ENCODE assay signal across 11 mouse cellular contexts in genomic region chr4:148513021-148513559, GRCm38 (mm10). TPM values are rescaled to one million over a fixed set of nuclear protein-coding genes. Genes with fewer than 3 reads are reported as not detected.
DNase-seq lines count a peak whose midpoint lies in the region; ATAC-seq and TF ChIP-seq lines count a peak whose summit lies in the region.
"Had no signal": no experiment of that assay in that cellular context is flagged by ENCODE, and none has a peak within 500 bp of the region (broad histone marks: within the 10 kb centered on the region; RNA-seq: fewer than 3 reads in every experiment).

No protein-coding gene starts in this region.

- H3K9me3 ChIP-seq in heart, embryonic 11.5 days (replicated peaks; ENCODE audit: control insufficient read depth, low read length) = no peaks in the 10 kb centered on the region
- no peaks in the 10 kb centered on the region for H3K9me3 ChIP-seq in midbrain, embryonic 11.5 days (ENCODE audit: control insufficient read depth, low read length)
- no peaks in the 10 kb centered on the region for H3K9me3 ChIP-seq in midbrain, embryonic 16.5 days (replicated peaks; ENCODE audit: control insufficient read depth, low read length, poor library complexity, severe bottlenecking)
- no peaks in the 10 kb centered on the region for H3K9me3 ChIP-seq in hindbrain, postnatal 0 days (ENCODE audit: low read length)
- H3K9me3 ChIP-seq in stomach, postnatal 0 days (ENCODE audit: control insufficient read depth, low read length) = no peaks in the 10 kb centered on the region
- H3K9me3 ChIP-seq: heart, embryonic 15.5 days had no signal

- no peak overlapping the region for H3K4me2 ChIP-seq in heart, embryonic 11.5 days
- H3K4me2 ChIP-seq in midbrain, embryonic 11.5 days = no peak overlapping the region
- H3K4me2 ChIP-seq in midbrain, embryonic 16.5 days (ENCODE audit: low read length) = no peak overlapping the region
- H3K4me2 ChIP-seq in hindbrain, postnatal 0 days (ENCODE audit: low read depth, low read length) = no peak overlapping the region
- H3K4me2 ChIP-seq in stomach, postnatal 0 days (replicated peaks; ENCODE audit: low read depth) = no peak overlapping the region
- H3K4me2 ChIP-seq: heart, embryonic 15.5 days had no signal

- no peak overlapping the region for H3K27ac ChIP-seq in heart, embryonic 11.5 days (ENCODE audit: low read depth, low read length)
- no peak overlapping the region for H3K27ac ChIP-seq in midbrain, embryonic 11.5 days (ENCODE audit: low read depth, low read length)
- no peak overlapping the region for H3K27ac ChIP-seq in midbrain, embryonic 16.5 days (ENCODE audit: low read length)
- H3K27ac ChIP-seq in hindbrain, postnatal 0 days = peak overlapping the region; percentile 57
- H3K27ac ChIP-seq in stomach, postnatal 0 days (replicated peaks) = no peak overlapping the region
- H3K27ac ChIP-seq: heart, embryonic 15.5 days had no signal

- TF ChIP-seq EP300 in stomach, postnatal 0 days (optimal IDR thresholded peaks at IDR 0.05) = no peak

- H3K27me3 ChIP-seq in heart, embryonic 11.5 days (ENCODE audit: control insufficient read depth, insufficient read depth, low read length) = no peaks in the 10 kb centered on the region
- H3K27me3 ChIP-seq in midbrain, embryonic 11.5 days (ENCODE audit: control insufficient read depth, insufficient read depth, low read length) = no peaks in the 10 kb centered on the region
- no peaks in the 10 kb centered on the region for H3K27me3 ChIP-seq in midbrain, embryonic 16.5 days (ENCODE audit: control insufficient read depth, insufficient read depth, low read depth, low read length)
- no peaks in the 10 kb centered on the region for H3K27me3 ChIP-seq in hindbrain, postnatal 0 days (ENCODE audit: insufficient read depth, low read length)
- no peaks in the 10 kb centered on the region for H3K27me3 ChIP-seq in stomach, postnatal 0 days (ENCODE audit: control insufficient read depth, insufficient read depth, low read length)
- H3K27me3 ChIP-seq: CH12.LX; heart, embryonic 15.5 days had no signal

- TF ChIP-seq CTCF in hindbrain, postnatal 0 days (IDR thresholded peaks at IDR 0.05; ENCODE audit: low read depth) = no peak
- no peak for TF ChIP-seq CTCF in stomach, postnatal 0 days (IDR thresholded peaks at IDR 0.05; ENCODE audit: low read depth)

- DNase-seq in heart, adult 11 months = peak; percentile 96
- DNase-seq in midbrain, embryonic 11.5 days (ENCODE audit: low spot score, missing footprints) = peak; percentile 21
- peak; percentile 4 for DNase-seq in hindbrain, postnatal 0 days (ENCODE audit: low spot score)
- no peak for DNase-seq in stomach, postnatal 0 days (ENCODE audit: low spot score)
- DNase-seq in ovary, adult 18-20 months (ENCODE audit: low spot score) = no peak
- no peak for DNase-seq in frontal cortex, postnatal 25 days (ENCODE audit: low spot score in 2 of 2)
- DNase-seq: adrenal gland, postnatal 25 days had no signal

- 78% methylated on average over 6 of the region's 6 CpGs for WGBS in heart, embryonic 11.5 days (ENCODE audit: insufficient replicate concordance)
- 81% methylated on average over 6 of the region's 6 CpGs for WGBS in midbrain, embryonic 11.5 days
- 77% methylated on average over 6 of the region's 6 CpGs for WGBS in midbrain, embryonic 16.5 days
- WGBS in hindbrain, postnatal 0 days = 64% methylated on average over 6 of the region's 6 CpGs
- WGBS in stomach, postnatal 0 days = 58% methylated on average over 6 of the region's 6 CpGs

- no peak overlapping the region for H3K9ac ChIP-seq in heart, embryonic 11.5 days (ENCODE audit: low read depth, low read length)
- no peak overlapping the region for H3K9ac ChIP-seq in midbrain, embryonic 11.5 days (ENCODE audit: low read length)
- no peak overlapping the region for H3K9ac ChIP-seq in midbrain, embryonic 16.5 days (ENCODE audit: low read depth, low read length)
- H3K9ac ChIP-seq in hindbrain, postnatal 0 days (replicated peaks; ENCODE audit: low read length) = no peak overlapping the region
- H3K9ac ChIP-seq in stomach, postnatal 0 days (ENCODE audit: low read length) = no peak overlapping the region
- H3K9ac ChIP-seq: heart, embryonic 15.5 days had no signal

- no peak overlapping the region for H3K4me3 ChIP-seq in heart, embryonic 11.5 days (ENCODE audit: low read depth, low read length)
- H3K4me3 ChIP-seq in midbrain, embryonic 11.5 days (ENCODE audit: low read depth, low read length) = no peak overlapping the region
- no peak overlapping the region for H3K4me3 ChIP-seq in midbrain, embryonic 16.5 days (ENCODE audit: low read depth, low read length)
- H3K4me3 ChIP-seq in hindbrain, postnatal 0 days (ENCODE audit: low read length) = no peak overlapping the region
- H3K4me3 ChIP-seq in stomach, postnatal 0 days (ENCODE audit: low read depth, low read length) = no peak overlapping the region
- H3K4me3 ChIP-seq: heart, embryonic 15.5 days had no signal

- peaks cover 4% of the 10 kb centered on the region; the same call in 1 of the 2 replicates for H3K4me1 ChIP-seq in heart, embryonic 11.5 days (ENCODE audit: control insufficient read depth, insufficient read depth, low read length)
- peaks cover 6% of the 10 kb centered on the region; the same call in 1 of the 2 replicates for H3K4me1 ChIP-seq in midbrain, embryonic 11.5 days (ENCODE audit: control insufficient read depth, insufficient read depth, low read length)
- peaks cover 4% of the 10 kb centered on the region; the same call in 1 of the 2 replicates for H3K4me1 ChIP-seq in midbrain, embryonic 16.5 days (ENCODE audit: control insufficient read depth, insufficient read depth, low read length)
- H3K4me1 ChIP-seq in hindbrain, postnatal 0 days (ENCODE audit: insufficient read depth, low read length) = no peaks in the 10 kb centered on the region
- H3K4me1 ChIP-seq in stomach, postnatal 0 days (replicated peaks; ENCODE audit: control insufficient read depth, insufficient read depth) = no peaks in the 10 kb centered on the region

- ATAC-seq in heart, embryonic 11.5 days (replicated peaks; ENCODE audit: insufficient number of reproducible peaks, low FRiP score, low TSS enrichment) = no peak
- no peak for ATAC-seq in midbrain, embryonic 11.5 days (ENCODE audit: low FRiP score)
- no peak for ATAC-seq in midbrain, embryonic 16.5 days
- no peak for ATAC-seq in hindbrain, postnatal 0 days
- peak; percentile 51; the same call in 1 of the 2 replicates for ATAC-seq in stomach, postnatal 0 days (ENCODE audit: low FRiP score, low TSS enrichment)

- H3K36me3 ChIP-seq in heart, embryonic 11.5 days (ENCODE audit: control insufficient read depth, insufficient read depth, low read length) = peaks cover 26% of the 10 kb centered on the region
- H3K36me3 ChIP-seq in midbrain, embryonic 11.5 days (ENCODE audit: control insufficient read depth, insufficient read depth, low read length) = peaks cover 9% of the 10 kb centered on the region; the same call in 1 of the 2 replicates
- peaks cover 40% of the 10 kb centered on the region for H3K36me3 ChIP-seq in midbrain, embryonic 16.5 days (ENCODE audit: control insufficient read depth, insufficient read depth, low read length)
- peaks cover 48% of the 10 kb centered on the region for H3K36me3 ChIP-seq in hindbrain, postnatal 0 days (ENCODE audit: insufficient read depth, low read length)
- H3K36me3 ChIP-seq in stomach, postnatal 0 days (ENCODE audit: control insufficient read depth, insufficient read depth, low read length) = peaks cover 17% of the 10 kb centered on the region

RNA-seq across cellular contexts. Expression of gene Angptl7, which starts 12.8 kb away (rescaled TPM):
- polyA plus RNA-seq in heart, embryonic 11.5 days (2014; fragmentation: Nextera tagmentation; extraction: Ambion mirVana) = 2.9 TPM in 2 replicates
- 0.14 and 0.22 TPM in 2 replicates for polyA plus RNA-seq in midbrain, embryonic 11.5 days (2014; fragmentation: Nextera tagmentation; extraction: Ambion mirVana)
- 0.34 and 0.43 TPM in 2 replicates for polyA plus RNA-seq in midbrain, embryonic 16.5 days (2015; fragmentation: Nextera tagmentation; extraction: Ambion mirVana)
- 0.21 TPM in 1 of 2 replicates, not detected in the other for total RNA-seq in hindbrain, postnatal 0 days (2014; rRNA removed)
- 0.31 and 0.44 TPM in 2 replicates for polyA plus RNA-seq in hindbrain, postnatal 0 days (2015; fragmentation: Nextera tagmentation; extraction: Ambion mirVana)
- polyA plus RNA-seq in stomach, postnatal 0 days (2015; fragmentation: Nextera tagmentation; extraction: Ambion mirVana) = 1.2 and 1.3 TPM in 2 replicates
- total RNA-seq: CH12.LX had no signal

RNA-seq across cellular contexts. Expression of gene Exosc10, which starts 45.1 kb away (rescaled TPM):
- polyA plus RNA-seq in heart, embryonic 11.5 days (2014; fragmentation: Nextera tagmentation; extraction: Ambion mirVana) = 75.0 and 79.4 TPM in 2 replicates
- polyA plus RNA-seq in midbrain, embryonic 11.5 days (2014; fragmentation: Nextera tagmentation; extraction: Ambion mirVana) = 101 and 107 TPM in 2 replicates
- polyA plus RNA-seq in midbrain, embryonic 16.5 days (2015; fragmentation: Nextera tagmentation; extraction: Ambion mirVana) = 92.3 and 93.1 TPM in 2 replicates
- 69.5 and 72.0 TPM in 2 replicates for total RNA-seq in hindbrain, postnatal 0 days (2014; rRNA removed)
- polyA plus RNA-seq in hindbrain, postnatal 0 days (2015; fragmentation: Nextera tagmentation; extraction: Ambion mirVana) = 67.8 and 68.1 TPM in 2 replicates
- polyA plus RNA-seq in stomach, postnatal 0 days (2015; fragmentation: Nextera tagmentation; extraction: Ambion mirVana) = 30.0 and 35.2 TPM in 2 replicates

Comparison
In these comparisons a context has a peak if more than half of its experiments do, and no peak if none do; other contexts are left out.
1. DNase-seq: peak in heart, adult 11 months (single experiment), midbrain, embryonic 11.5 days (single experiment) and hindbrain, postnatal 0 days (single experiment); none in stomach, postnatal 0 days (single experiment), ovary, adult 18-20 months (single experiment) and frontal cortex, postnatal 25 days (0 of 2).